ENCODE assay signal across 16 mouse cellular contexts in the genomic region with DNA sequence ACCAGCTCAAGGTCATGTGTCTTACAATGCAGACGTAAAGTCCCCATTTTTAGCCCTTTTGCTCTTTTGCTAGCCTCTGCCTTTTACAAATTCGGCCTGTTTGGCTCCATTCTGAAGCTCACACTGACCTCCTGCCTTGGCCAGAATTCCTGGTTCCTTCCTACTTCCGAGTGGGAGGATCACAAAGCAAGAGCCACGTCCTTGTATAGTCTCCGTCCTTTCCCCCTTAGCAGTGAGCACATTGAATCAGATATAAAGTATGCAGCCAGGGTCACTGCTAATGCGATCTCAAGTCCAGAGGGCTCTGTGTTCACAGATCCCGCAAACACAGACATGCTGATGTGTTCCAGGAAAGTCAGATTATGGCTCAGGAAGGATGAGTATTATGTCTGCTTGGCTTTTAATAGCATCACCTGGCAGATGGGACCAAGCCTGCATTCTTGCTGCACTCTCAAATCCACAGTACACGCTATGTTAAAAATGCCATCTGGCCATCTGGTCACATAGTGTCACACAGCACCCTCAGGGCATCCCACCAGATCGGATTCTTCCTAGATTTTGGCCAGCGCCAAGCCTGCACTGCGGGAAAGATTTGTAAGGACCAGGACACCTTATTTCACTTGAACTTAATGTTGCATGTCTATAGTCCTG.
DNase-seq lines count a peak whose midpoint lies in the region; ATAC-seq and TF ChIP-seq lines count a peak whose summit lies in the region.
"Had no signal": no experiment of that assay in that cellular context is flagged by ENCODE, and none has a peak within 500 bp of the region (broad histone marks: within the 10 kb centered on the region; RNA-seq: fewer than 3 reads in every experiment).

No protein-coding gene starts in this region.

- no peak for ATAC-seq in heart, postnatal 0 days (ENCODE audit: insufficient read depth, low read depth)

- H3K4me2 ChIP-seq in heart, postnatal 0 days (ENCODE audit: low read depth, low read length) = no peak overlapping the region
- H3K4me2 ChIP-seq: liver, embryonic 13.5 days; midbrain, embryonic 11.5 days had no signal

- no peak for TF ChIP-seq CTCF in heart, postnatal 0 days (IDR thresholded peaks at IDR 0.05; ENCODE audit: low read depth)

- intact Hi-C loops in heart, postnatal 10 days (cut with DNase I) = no loop called here

- no peak overlapping the region for H3K4me3 ChIP-seq in heart, postnatal 0 days (ENCODE audit: low read depth, low read length)
- H3K4me3 ChIP-seq: limb, embryonic 10.5 days; liver, embryonic 13.5 days had no signal

- 0 out of 2 replicates have a peak, but pooled peaks cover 3% of the 10 kb centered on the region for H3K4me1 ChIP-seq in heart, postnatal 0 days (ENCODE audit: control insufficient read depth, insufficient read depth)
- H3K4me1 ChIP-seq: limb, embryonic 10.5 days; liver, embryonic 13.5 days had no signal

- H3K27ac ChIP-seq in heart, postnatal 0 days (ENCODE audit: low read depth) = peak overlapping the region; percentile 49
- H3K27ac ChIP-seq: limb, embryonic 10.5 days; liver, embryonic 13.5 days had no signal

- TF ChIP-seq EP300 in heart, postnatal 0 days (IDR thresholded peaks at IDR 0.05; ENCODE audit: low read depth) = no peak

- H3K9me3 ChIP-seq in heart, postnatal 0 days (replicated peaks; ENCODE audit: control insufficient read depth, low read length) = no peaks in the 10 kb centered on the region
- H3K9me3 ChIP-seq: limb, embryonic 10.5 days; liver, embryonic 13.5 days had no signal

- H3K9ac ChIP-seq in heart, postnatal 0 days (replicated peaks; ENCODE audit: low read depth, low read length) = no peak overlapping the region
- H3K9ac ChIP-seq: liver, embryonic 13.5 days had no signal

- DNase-seq in heart, postnatal 0 days (ENCODE audit: low spot score) = no peak
- DNase-seq in heart, postnatal 10 days = no peak
- DNase-seq in MN1 (ENCODE audit: low spot score) = peak; percentile 17
- peak; percentile 84 for DNase-seq in cerebellum, adult 11 months
- DNase-seq in cerebellum, postnatal 36 days = peak; percentile 81 to 90
- DNase-seq in gastrocnemius, postnatal 10 days = no peak
- no peak for DNase-seq in natural killer cell, adult 2 months (ENCODE audit: low spot score in 2 of 2)
- DNase-seq: heart, postnatal 4 days; kidney, adult 18-20 months; kidney, postnatal 36 days; liver, embryonic 13.5 days; lung, postnatal 14 days; right cerebral cortex, postnatal 25 days had no signal

- no peaks in the 10 kb centered on the region for H3K27me3 ChIP-seq in heart, postnatal 0 days (ENCODE audit: control insufficient read depth, insufficient read depth, low read length)
- H3K27me3 ChIP-seq: liver, embryonic 13.5 days had no signal

- 57% methylated on average over 11 of the region's 11 CpGs for WGBS in heart, postnatal 0 days

- no peaks in the 10 kb centered on the region for H3K36me3 ChIP-seq in heart, postnatal 0 days (replicated peaks; ENCODE audit: control insufficient read depth, insufficient read depth, low read length)
- H3K36me3 ChIP-seq: G1E; limb, embryonic 10.5 days; liver, embryonic 13.5 days had no signal

Comparison
In these comparisons a context has a peak if more than half of its experiments do, and no peak if none do; other contexts are left out.
1. DNase-seq: peak in MN1 (single experiment), cerebellum, adult 11 months (single experiment) and cerebellum, postnatal 36 days (2 of 2); none in heart, postnatal 0 days (single experiment), heart, postnatal 10 days (0 of 2), gastrocnemius, postnatal 10 days (single experiment) and natural killer cell, adult 2 months (0 of 2).